Mouse (Mus musculus) bone marrow macrophage, adult 2 months (primary cell): ENCODE results near the gene Dpf3.

Source experiments
- CTCF ChIP-seq: IDR thresholded peaks from 2 replicates; pipeline ENCODE4 v1.5.1; 2012; ENCODE audit warnings: low read depth, mild to moderate bottlenecking, low read length, moderate library complexity
- POLR2A ChIP-seq: IDR thresholded peaks from 2 replicates; pipeline ENCODE4 v1.6.1; 2012; ENCODE audit warnings: mild to moderate bottlenecking, low read depth, low read length, borderline replicate concordance

GRCm38 (mm10) chr12:83506543-83506942, 19.0 kb upstream of the Dpf3 start:
- TF ChIP-seq CTCF (no peak), POLR2A (no peak)
